Mouse (Mus musculus): ENCODE data around the gene Crocc2. TPM values are rescaled to one million over a fixed set of nuclear protein-coding genes. Genes with fewer than 3 reads are reported as not detected.

The Crocc2 gene
- polyA plus RNA-seq, 1 experiment from 2014 or later: 0.11 TPM

DNA sequence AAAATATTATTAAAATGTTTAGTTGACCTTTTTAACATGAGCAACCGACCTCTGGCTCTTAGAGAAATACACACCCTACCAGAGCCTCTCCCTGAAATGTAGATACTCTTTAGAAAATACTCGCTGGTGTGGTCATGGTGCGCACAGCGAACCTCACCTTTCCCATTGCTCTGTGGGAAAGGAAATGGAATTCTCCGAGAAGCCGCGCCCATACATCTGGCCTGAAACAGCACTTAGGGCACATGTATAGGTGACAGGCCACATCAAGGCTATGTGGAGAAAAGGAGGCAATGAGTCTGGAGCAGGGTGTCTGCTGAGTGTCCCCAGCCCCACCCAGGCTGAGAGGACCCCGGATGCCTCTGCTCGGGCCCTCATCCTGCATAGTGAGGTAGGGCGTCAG lies 69.2 kb downstream of the Crocc2 start:
- H3K4me1 ChIP-seq (replicated peaks): peaks cover 20% of the 10 kb centered on the region
- no peak for ATAC-seq (ENCODE audit: insufficient number of reproducible peaks, low FRiP score)
- H3K4me2 ChIP-seq: no peak overlapping the region
- no peak overlapping the region for H3K4me3 ChIP-seq
- H3K9me3 ChIP-seq (replicated peaks): no peaks in the 10 kb centered on the region
- no peak overlapping the region for H3K27ac ChIP-seq (ENCODE audit: poor library complexity, severe bottlenecking)
- H3K27me3 ChIP-seq (replicated peaks): peaks cover 37% of the 10 kb centered on the region
- no peak overlapping the region for H3K9ac ChIP-seq
- H3K36me3 ChIP-seq: no peaks in the 10 kb centered on the region
- WGBS: 82% methylated on average over 10 of the region's 10 CpGs

DNA sequence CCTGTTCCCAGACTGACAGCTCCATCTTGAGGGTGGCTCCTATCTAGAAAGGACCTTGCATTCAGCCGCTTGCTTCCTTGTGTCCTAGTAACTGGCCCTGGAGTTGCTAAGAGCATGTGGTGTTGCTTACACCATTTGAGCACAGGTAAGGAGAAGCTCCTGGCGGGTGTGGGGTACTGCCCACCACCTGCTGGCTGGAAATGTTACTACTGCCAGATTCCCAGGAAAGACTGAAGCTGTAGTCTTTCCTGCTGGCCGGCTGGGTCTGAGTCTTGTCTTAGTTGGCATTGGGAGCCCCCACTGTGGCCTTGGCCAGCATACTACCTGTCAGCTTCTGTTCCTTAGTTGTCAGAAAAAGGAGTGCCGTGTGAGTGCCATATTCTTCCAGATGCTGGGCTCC lies 69.7 kb downstream of the Crocc2 start:
- H3K36me3 ChIP-seq: no peaks in the 10 kb centered on the region
- peaks cover 37% of the 10 kb centered on the region for H3K27me3 ChIP-seq (replicated peaks)
- no peaks in the 10 kb centered on the region for H3K9me3 ChIP-seq (replicated peaks)
- no peak overlapping the region for H3K27ac ChIP-seq (ENCODE audit: poor library complexity, severe bottlenecking)
- H3K4me1 ChIP-seq (replicated peaks): peaks cover 20% of the 10 kb centered on the region
- no peak overlapping the region for H3K4me3 ChIP-seq
- H3K9ac ChIP-seq: no peak overlapping the region
- no peak overlapping the region for H3K4me2 ChIP-seq
- no peak for ATAC-seq (ENCODE audit: insufficient number of reproducible peaks, low FRiP score)
- WGBS: 43% methylated on average over 4 of the region's 4 CpGs

DNA sequence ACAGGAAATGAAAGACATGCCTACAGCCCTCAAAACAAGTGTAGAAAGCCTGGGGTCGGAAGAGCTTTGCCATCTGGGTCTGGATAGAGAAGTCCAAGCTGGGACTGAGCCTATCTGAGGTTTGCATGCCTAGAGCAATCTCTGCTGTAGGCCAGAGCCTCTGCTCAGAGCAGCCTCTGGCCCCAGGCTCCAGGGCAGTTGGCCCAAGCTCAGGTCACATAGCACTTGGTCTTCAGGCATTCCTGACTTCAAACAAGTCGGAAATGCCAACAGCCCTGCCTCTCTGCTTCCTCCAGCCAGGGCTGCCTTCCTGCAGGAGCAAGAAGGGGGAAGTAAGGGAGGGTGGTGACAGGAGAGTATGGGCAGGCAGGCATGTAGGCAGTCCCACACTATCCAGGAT lies 77.4 kb downstream of the Crocc2 start:
- H3K36me3 ChIP-seq: no peaks in the 10 kb centered on the region
- H3K27ac ChIP-seq (ENCODE audit: poor library complexity, severe bottlenecking): no peak overlapping the region
- ATAC-seq (ENCODE audit: insufficient number of reproducible peaks, low FRiP score): no peak
- no peaks in the 10 kb centered on the region for H3K9me3 ChIP-seq (replicated peaks)
- H3K4me1 ChIP-seq (replicated peaks): peaks cover 14% of the 10 kb centered on the region
- H3K27me3 ChIP-seq (replicated peaks): no peaks in the 10 kb centered on the region
- H3K4me3 ChIP-seq: no peak overlapping the region
- H3K4me2 ChIP-seq: no peak overlapping the region
- no peak overlapping the region for H3K9ac ChIP-seq
- WGBS: 41% methylated on average over 2 of the region's 2 CpGs

DNA sequence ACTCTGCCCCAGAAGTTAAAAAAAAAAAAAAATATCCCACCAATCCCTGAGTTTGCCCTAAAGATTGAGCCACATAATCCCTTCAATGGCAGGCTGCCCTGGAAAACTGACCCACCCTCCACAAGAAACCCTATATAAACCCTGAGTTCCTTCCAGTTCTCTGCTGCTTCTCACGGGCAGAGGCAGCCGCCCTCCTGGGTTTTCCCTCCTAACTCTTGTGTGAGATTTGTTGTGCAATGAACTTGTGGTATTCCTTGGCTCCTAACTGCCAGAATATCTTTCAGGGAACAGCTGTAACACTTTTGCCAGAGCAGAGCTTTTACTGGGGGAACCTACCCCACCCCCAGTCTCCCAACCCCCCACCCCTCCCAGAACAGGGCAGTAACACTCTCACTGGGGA lies 84.1 kb downstream of the Crocc2 start:
- Histone ChIP-seq H3K9me3 (replicated peaks) (no peaks in the 10 kb centered on the region), H3K36me3 (no peaks in the 10 kb centered on the region), H3K9ac (no peak overlapping the region), H3K4me3 (no peak overlapping the region), H3K4me1 (replicated peaks) (no peaks in the 10 kb centered on the region), H3K27ac (ENCODE audit: poor library complexity, severe bottlenecking) (no peak overlapping the region), H3K4me2 (no peak overlapping the region), H3K27me3 (replicated peaks) (peaks cover 6% of the 10 kb centered on the region; the same call in 1 of the 2 replicates)
- ATAC-seq (ENCODE audit: insufficient number of reproducible peaks, low FRiP score): no peak
- WGBS: 36% methylated on average over 2 of the region's 2 CpGs

DNA sequence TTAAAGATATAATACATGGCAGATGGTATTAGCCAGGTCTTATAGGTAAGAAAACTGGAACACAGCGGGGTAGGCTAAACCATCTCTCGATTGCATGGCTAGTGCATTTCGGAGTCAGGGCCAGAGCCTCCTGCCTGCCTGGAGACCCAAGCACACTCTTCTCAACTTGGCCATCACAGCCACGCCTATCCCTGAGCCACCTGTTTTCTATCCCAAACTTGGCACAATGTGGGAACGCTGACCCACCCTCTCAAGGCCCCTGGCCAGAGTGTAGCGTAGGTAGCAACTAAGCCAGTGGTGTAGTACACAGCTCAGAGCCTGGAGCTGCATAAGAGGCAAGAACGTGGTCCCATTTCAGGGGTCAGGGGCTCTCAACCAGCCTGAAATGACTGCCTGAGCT lies 87.2 kb downstream of the Crocc2 start:
- Histone ChIP-seq H3K4me3 (no peak overlapping the region), H3K4me2 (no peak overlapping the region), H3K4me1 (replicated peaks) (no peaks in the 10 kb centered on the region), H3K9me3 (replicated peaks) (no peaks in the 10 kb centered on the region), H3K27me3 (replicated peaks) (peaks cover 9% of the 10 kb centered on the region), H3K27ac (ENCODE audit: poor library complexity, severe bottlenecking) (no peak overlapping the region), H3K36me3 (no peaks in the 10 kb centered on the region), H3K9ac (no peak overlapping the region)
- ATAC-seq (ENCODE audit: insufficient number of reproducible peaks, low FRiP score): no peak
- WGBS: 86% methylated on average over 7 of the region's 7 CpGs

DNA sequence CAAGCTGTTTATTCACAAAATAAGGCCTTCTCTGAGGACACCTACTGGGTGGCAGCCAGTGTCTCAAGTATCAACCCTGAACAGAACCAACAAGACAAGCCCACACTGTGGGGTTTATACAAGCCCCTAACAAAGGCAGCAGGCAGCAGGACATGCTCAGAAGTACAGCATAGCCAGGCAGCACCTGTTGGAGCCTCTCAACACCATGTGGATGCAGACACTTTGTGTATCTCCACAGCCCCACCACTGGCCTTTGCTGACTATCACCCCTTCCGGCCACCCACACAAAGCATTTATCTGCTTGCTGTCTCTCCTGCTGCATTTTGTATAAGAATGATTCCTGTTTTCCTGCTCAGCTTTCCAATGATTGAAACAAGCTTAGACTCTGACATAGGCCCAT lies 89.0 kb downstream of the Crocc2 start:
- Histone ChIP-seq H3K9me3 (replicated peaks) (no peaks in the 10 kb centered on the region), H3K4me2 (no peak overlapping the region), H3K4me3 (no peak overlapping the region), H3K4me1 (replicated peaks) (no peaks in the 10 kb centered on the region), H3K36me3 (no peaks in the 10 kb centered on the region), H3K9ac (no peak overlapping the region), H3K27me3 (replicated peaks) (peaks cover 9% of the 10 kb centered on the region), H3K27ac (ENCODE audit: poor library complexity, severe bottlenecking) (no peak overlapping the region)
- ATAC-seq (ENCODE audit: insufficient number of reproducible peaks, low FRiP score): no peak
- WGBS: 89% methylated on average over 1 of the region's 1 CpGs

DNA sequence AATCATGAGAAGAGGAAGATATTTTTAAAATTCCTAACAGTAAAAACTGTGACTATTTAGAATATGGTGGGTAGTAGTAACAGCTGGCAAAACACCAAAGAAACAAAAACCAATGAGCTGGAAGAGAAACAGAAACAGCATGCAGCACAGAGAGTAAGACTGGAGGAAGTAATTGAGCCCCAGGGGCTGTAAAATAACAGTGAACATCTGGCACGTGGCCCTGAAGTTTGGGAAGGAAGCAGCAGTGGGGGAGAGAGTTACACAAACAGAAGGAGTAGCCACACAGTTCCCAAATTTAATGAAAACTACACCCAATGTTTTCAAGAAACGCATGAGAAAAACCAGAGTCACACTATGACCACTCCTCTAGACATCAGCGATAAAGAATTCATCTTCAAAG lies 98.7 kb downstream of the Crocc2 start:
- 35% methylated on average over 3 of the region's 3 CpGs for WGBS
- ATAC-seq (ENCODE audit: insufficient number of reproducible peaks, low FRiP score): no peak
- no peaks in the 10 kb centered on the region for H3K4me1 ChIP-seq (replicated peaks)
- no peak overlapping the region for H3K9ac ChIP-seq
- H3K27ac ChIP-seq (ENCODE audit: poor library complexity, severe bottlenecking): no peak overlapping the region
- H3K4me3 ChIP-seq: no peak overlapping the region
- H3K27me3 ChIP-seq (replicated peaks): 0 out of 2 replicates have a peak, but pooled peaks cover 13% of the 10 kb centered on the region
- H3K4me2 ChIP-seq: no peak overlapping the region
- H3K9me3 ChIP-seq (replicated peaks): no peaks in the 10 kb centered on the region
- no peaks in the 10 kb centered on the region for H3K36me3 ChIP-seq

DNA sequence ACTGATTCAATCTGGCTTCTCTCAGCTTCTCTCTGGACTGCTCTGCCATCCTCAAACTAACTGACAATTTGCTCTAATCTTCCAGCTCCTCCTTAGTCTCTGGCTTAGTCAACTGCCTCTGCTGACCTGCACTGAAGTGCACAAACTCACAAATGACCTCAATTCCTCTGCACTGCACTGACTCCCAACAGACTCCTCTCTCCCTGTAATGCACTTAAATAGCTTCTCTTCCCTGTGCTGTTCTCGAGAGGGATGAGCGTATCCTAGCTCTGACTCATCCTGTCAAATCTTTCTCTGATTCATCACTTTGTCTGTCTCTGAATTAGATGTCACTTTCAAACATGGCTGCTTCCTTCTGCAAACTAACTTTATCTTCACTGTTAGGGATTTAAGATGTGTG lies 99.7 kb downstream of the Crocc2 start:
- no peak overlapping the region for H3K27ac ChIP-seq (ENCODE audit: poor library complexity, severe bottlenecking)
- no peak overlapping the region for H3K9ac ChIP-seq
- WGBS: 78% methylated on average over 2 of the region's 2 CpGs
- H3K36me3 ChIP-seq: no peaks in the 10 kb centered on the region
- H3K9me3 ChIP-seq (replicated peaks): no peaks in the 10 kb centered on the region
- H3K4me1 ChIP-seq (replicated peaks): no peaks in the 10 kb centered on the region
- no peak for ATAC-seq (ENCODE audit: insufficient number of reproducible peaks, low FRiP score)
- 0 out of 2 replicates have a peak, but pooled peaks cover 13% of the 10 kb centered on the region for H3K27me3 ChIP-seq (replicated peaks)
- H3K4me3 ChIP-seq: no peak overlapping the region
- no peak overlapping the region for H3K4me2 ChIP-seq

DNA sequence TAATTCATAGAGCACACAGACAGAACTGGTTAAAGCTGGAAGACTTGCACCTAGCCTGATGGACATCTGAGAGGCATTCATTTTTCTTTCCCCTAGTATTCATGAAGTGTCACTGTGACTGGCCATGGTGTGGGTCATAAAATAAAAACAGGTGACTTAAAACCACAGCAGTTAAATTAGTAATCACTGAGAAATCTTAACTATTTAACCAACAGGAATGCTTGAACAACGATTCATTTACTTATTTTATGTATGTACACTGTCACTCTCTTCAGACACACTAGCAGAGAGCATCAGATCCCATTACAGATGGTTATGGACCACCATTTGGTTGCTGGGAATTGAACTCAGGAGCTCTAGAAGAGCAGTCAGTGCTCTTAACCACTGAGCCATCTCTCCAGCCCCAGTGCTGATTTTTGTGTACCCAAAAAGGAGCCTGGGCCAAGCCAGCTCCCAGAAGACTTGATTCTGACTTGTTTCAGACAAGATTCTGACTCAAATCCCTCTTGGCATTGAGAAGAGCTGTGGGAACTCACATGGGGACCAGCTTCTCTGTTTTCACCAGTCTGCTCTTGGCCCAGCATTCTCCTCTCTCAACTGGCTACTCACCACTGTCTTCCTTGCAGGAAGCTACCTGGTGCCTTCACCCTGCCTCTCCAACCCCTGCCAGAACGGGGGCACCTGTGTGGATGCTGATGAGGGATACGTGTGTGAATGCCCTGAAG lies 102.2 kb downstream of the Crocc2 start:
- Histone ChIP-seq H3K36me3 (peaks cover 6% of the 10 kb centered on the region; the same call in 1 of the 2 replicates), H3K9ac (no peak overlapping the region), H3K9me3 (replicated peaks) (no peaks in the 10 kb centered on the region), H3K4me3 (no peak overlapping the region), H3K4me1 (replicated peaks) (no peaks in the 10 kb centered on the region), H3K4me2 (no peak overlapping the region), H3K27ac (ENCODE audit: poor library complexity, severe bottlenecking) (no peak overlapping the region), H3K27me3 (replicated peaks) (0 out of 2 replicates have a peak, but pooled peaks cover 13% of the 10 kb centered on the region)
- no peak for ATAC-seq (ENCODE audit: insufficient number of reproducible peaks, low FRiP score)
- WGBS: 64% methylated on average over 3 of the region's 3 CpGs

DNA sequence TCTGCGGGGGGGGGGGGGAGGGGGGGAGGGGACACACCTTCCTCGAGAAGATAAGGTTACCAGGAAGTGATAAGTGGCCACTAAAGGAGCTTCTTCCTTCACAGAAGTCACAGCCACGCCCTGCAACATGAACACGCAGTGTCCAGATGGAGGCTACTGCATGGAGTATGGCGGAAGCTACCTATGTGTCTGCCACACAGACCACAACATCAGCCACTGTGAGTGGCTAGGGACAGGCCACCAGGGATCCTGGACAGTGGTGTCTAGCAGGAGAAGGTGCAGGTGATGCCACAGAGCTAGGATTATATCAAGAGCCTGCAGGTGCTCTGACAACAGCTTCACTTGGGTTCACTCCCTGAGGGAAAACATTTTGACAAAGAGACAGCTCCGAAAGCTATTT lies 103.2 kb downstream of the Crocc2 start:
- Histone ChIP-seq H3K4me3 (no peak overlapping the region), H3K27ac (ENCODE audit: poor library complexity, severe bottlenecking) (no peak overlapping the region), H3K9me3 (replicated peaks) (no peaks in the 10 kb centered on the region), H3K27me3 (replicated peaks) (peaks cover 13% of the 10 kb centered on the region; the same call in 1 of the 2 replicates), H3K4me1 (replicated peaks) (no peaks in the 10 kb centered on the region), H3K9ac (no peak overlapping the region), H3K36me3 (peaks cover 6% of the 10 kb centered on the region; the same call in 1 of the 2 replicates), H3K4me2 (no peak overlapping the region)
- ATAC-seq (ENCODE audit: insufficient number of reproducible peaks, low FRiP score): no peak
- WGBS: 66% methylated on average over 6 of the region's 6 CpGs

DNA sequence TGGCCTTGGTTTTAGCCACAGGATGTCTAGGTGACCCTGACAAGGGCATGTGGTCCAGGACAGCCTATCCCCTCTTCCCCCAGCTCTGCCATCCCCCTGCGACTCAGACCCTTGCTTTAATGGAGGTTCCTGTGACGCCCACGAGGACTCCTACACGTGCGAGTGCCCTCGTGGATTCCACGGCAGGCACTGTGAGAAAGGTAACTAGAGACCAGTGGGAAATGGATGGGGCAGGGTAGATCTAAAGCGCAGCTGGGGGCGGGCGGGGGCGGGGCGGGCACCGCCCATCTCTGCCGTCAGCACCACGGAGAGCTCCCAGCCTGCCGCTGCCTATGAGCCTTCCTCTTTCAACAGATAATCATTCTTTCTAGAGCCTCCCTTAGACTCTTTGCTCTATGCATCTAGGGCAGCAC lies 103.9 kb downstream of the Crocc2 start:
- Histone ChIP-seq H3K4me1 (replicated peaks) (no peaks in the 10 kb centered on the region), H3K36me3 (peaks cover 6% of the 10 kb centered on the region; the same call in 1 of the 2 replicates), H3K4me2 (no peak overlapping the region), H3K27ac (ENCODE audit: poor library complexity, severe bottlenecking) (no peak overlapping the region), H3K4me3 (no peak overlapping the region), H3K9me3 (replicated peaks) (no peaks in the 10 kb centered on the region), H3K27me3 (replicated peaks) (peaks cover 13% of the 10 kb centered on the region; the same call in 1 of the 2 replicates), H3K9ac (no peak overlapping the region)
- no peak for ATAC-seq (ENCODE audit: insufficient number of reproducible peaks, low FRiP score)
- WGBS: 3% methylated on average over 16 of the region's 16 CpGs

DNA sequence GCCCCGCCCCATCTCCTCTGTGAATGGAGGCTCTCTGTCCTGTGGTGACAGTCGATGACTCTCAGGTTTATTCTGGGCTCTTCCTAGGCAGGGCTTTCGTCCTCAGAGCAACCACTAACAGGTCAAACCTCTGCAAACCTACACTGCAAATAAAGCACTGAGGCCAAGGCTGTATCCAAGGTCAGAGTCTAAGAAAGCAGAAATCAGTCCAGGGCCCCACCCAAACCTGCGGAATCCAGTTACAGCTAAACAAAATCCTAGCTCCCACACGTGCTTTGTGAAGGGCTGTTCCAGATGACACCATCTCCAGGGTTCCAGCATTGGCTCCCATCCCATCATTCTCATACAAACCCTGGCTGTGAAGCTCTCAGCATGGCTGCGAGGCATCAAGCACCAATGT lies 107.0 kb downstream of the Crocc2 start:
- Histone ChIP-seq H3K4me3 (no peak overlapping the region), H3K9me3 (replicated peaks) (no peaks in the 10 kb centered on the region), H3K36me3 (peaks cover 6% of the 10 kb centered on the region; the same call in 1 of the 2 replicates), H3K9ac (no peak overlapping the region), H3K27me3 (replicated peaks) (peaks cover 10% of the 10 kb centered on the region; the same call in 1 of the 2 replicates), H3K4me1 (replicated peaks) (no peaks in the 10 kb centered on the region), H3K27ac (ENCODE audit: poor library complexity, severe bottlenecking) (no peak overlapping the region), H3K4me2 (no peak overlapping the region)
- no peak for ATAC-seq (ENCODE audit: insufficient number of reproducible peaks, low FRiP score)
- WGBS: 70% methylated on average over 6 of the region's 6 CpGs

All from heart, embryonic 12.5 days (tissue).